Mouse (Mus musculus) testis, adult 2 months (tissue): ENCODE data around the gene Mpnd.

Experiments used
- CTCF ChIP-seq: fragments of 200-500 bp; IDR thresholded peaks from 2 replicates; pipeline ENCODE4 v1.5.1; 2012; ENCODE audit warnings: low read depth, mild to moderate bottlenecking, inconsistent platforms, low read length, moderate library complexity; ENCODE audit not compliant: control insufficient read depth, insufficient read depth, insufficient replicate concordance
- POLR2A ChIP-seq: fragments of 200-500 bp; IDR thresholded peaks from 2 replicates; pipeline ENCODE4 v1.6.1; 2012; ENCODE audit warnings: low read depth, mild to moderate bottlenecking, inconsistent platforms, low read length, moderate library complexity; ENCODE audit not compliant: control insufficient read depth

GRCm38 (mm10) chr17:55961631-55962030 is 43.9 kb upstream of the Mpnd start:
- no peak for TF ChIP-seq CTCF
- no peak for TF ChIP-seq POLR2A
